Mouse (Mus musculus) brain, embryonic 14.5 days (tissue): ENCODE measurements at regions not wholly inside any gene's neighbourhood (a gene's known extent, or its start where the extent isn't known, plus 50 kb on each side); places are given as distances from the start of the nearest gene placed in this dataset.
A peak's percentile ranks its signal among the peaks of the same experiment; 100 is the strongest.

Experiments
- DNase-seq: peaks from one replicate; pipeline ENCODE4 v3.0.0-alpha.2; 2011; ENCODE audit warnings: low read depth
- CTCF ChIP-seq: fragments of 200-500 bp; IDR thresholded peaks from 2 replicates; pipeline ENCODE4 v1.5.1; 2012; ENCODE audit warnings: inconsistent platforms, mild to moderate bottlenecking, moderate library complexity, borderline replicate concordance; ENCODE audit not compliant: insufficient read depth, insufficient read length; ENCODE audit errors: extremely low read depth
- POLR2A ChIP-seq: fragments of 200-500 bp; IDR thresholded peaks from 2 replicates; pipeline ENCODE4 v1.6.1; 2012; ENCODE audit warnings: mild to moderate bottlenecking, inconsistent platforms, borderline replicate concordance; ENCODE audit not compliant: poor library complexity, insufficient read depth, insufficient read length, severe bottlenecking; ENCODE audit errors: extremely low read depth

GRCm38 (mm10) chr8:107885547-107885946, 56.9 kb upstream of the Zfhx3 start:
- TF ChIP-seq POLR2A = no peak
- TF ChIP-seq CTCF = no peak
- no peak for DNase-seq

GRCm38 (mm10) chr8:107885971-107886370, 56.5 kb upstream of the Zfhx3 start:
- no peak for TF ChIP-seq POLR2A
- TF ChIP-seq CTCF = no peak

GRCm38 (mm10) chr8:107886516-107887253, 55.8 kb upstream of the Zfhx3 start:
- no peak for TF ChIP-seq POLR2A
- TF ChIP-seq CTCF = no peak
- no peak for DNase-seq

More at GRCm38 (mm10) chr8:107885971-107886370, 56.5 kb upstream of the Zfhx3 start:
- peak; percentile 46 for DNase-seq

- TF ChIP-seq CTCF = no peak
- TF ChIP-seq POLR2A = no peak
- peak; percentile 37 for DNase-seq
Measured at GRCm38 (mm10) chr8:107887333-107887732, 55.1 kb upstream of the Zfhx3 start.

- TF ChIP-seq CTCF (no peak), POLR2A (no peak)
- DNase-seq = no peak
Measured at GRCm38 (mm10) chr8:107890922-107891321, 51.5 kb upstream of the Zfhx3 start.
